Mouse (Mus musculus) gastrocnemius, adult 18-20 months (tissue): Measurements from ENCODE around the gene Nxf2. TPM values are rescaled to one million over a fixed set of nuclear protein-coding genes. Genes with fewer than 3 reads are reported as not detected.
"Not testable (repeated sequence)": the region's sequence is repeated elsewhere in the genome, so short reads cannot be mapped to it uniquely, and the experiment has no call there.

ENCODE experiments used
- DNase-seq: peaks from one replicate; pipeline ENCODE4 v3.0.0; 2021; ENCODE audit warnings: low spot score
- long read RNA-seq, 2 experiments: library from polyadenylated mRNA; stranded (forward); transcript quantifications; one replicate each; pipeline ENCODE4 v2.0.0; 2021
- total RNA-seq, 2 experiments: library from RNA; stranded (reverse); gene quantifications; 2 replicates each; pipeline ENCODE4 v1.2.3; 2021

The Nxf2 gene
- not detected for total RNA-seq
- long read RNA-seq, experiment 1, result 0 reads
- long read RNA-seq, experiment 2, result 0 reads

GRCm38 (mm10) chrX:134964546-134964945 is at the start of gene Nxf2:
Nxf2 (minus strand) TSS chrX:134964754.
- no peak for DNase-seq

- no peak for DNase-seq
Observed at GRCm38 (mm10) chrX:135011381-135011780, 46.8 kb upstream of the Nxf2 start.

- no peak for DNase-seq
Observed at GRCm38 (mm10) chrX:135009471-135009815, 44.9 kb upstream of the Nxf2 start.

GRCm38 (mm10) chrX:135008720-135009470 is 44.3 kb upstream of the Nxf2 start, which contains the start of gene Zmat1:
Zmat1 (minus strand) TSS chrX:135009209.
- peak; percentile 90 for DNase-seq

GRCm38 (mm10) chrX:135008021-135008420 is 43.5 kb upstream of the Nxf2 start:
- peak; percentile 1 for DNase-seq

- DNase-seq, result peak; percentile 26
Observed at GRCm38 (mm10) chrX:134963305-134964094, 1.1 kb downstream of the Nxf2 start.

- peak; percentile 2 for DNase-seq
Observed at GRCm38 (mm10) chrX:134930361-134930760, 34.2 kb downstream of the Nxf2 start.

GRCm38 (mm10) chrX:134929927-134930326 is 34.6 kb downstream of the Nxf2 start:
- DNase-seq, result no peak

GRCm38 (mm10) chrX:134925058-134925457 is 39.5 kb downstream of the Nxf2 start:
- peak; percentile 19 for DNase-seq

- no peak for DNase-seq
Observed at GRCm38 (mm10) chrX:134923675-134924424, 40.7 kb downstream of the Nxf2 start.

- DNase-seq, result no peak
Observed at GRCm38 (mm10) chrX:134919220-134919619, 45.3 kb downstream of the Nxf2 start.

GRCm38 (mm10) chrX:134915745-134916144 is 48.8 kb downstream of the Nxf2 start:
- no peak for DNase-seq

- DNase-seq, result not testable (repeated sequence)
Observed at GRCm38 (mm10) chrX:134915315-134915714, 49.2 kb downstream of the Nxf2 start.

GRCm38 (mm10) chrX:134914851-134915250 is 49.7 kb downstream of the Nxf2 start:
- no peak for DNase-seq

- DNase-seq, result peak; percentile 34
Observed at GRCm38 (mm10) chrX:134913234-134913936, 51.2 kb downstream of the Nxf2 start.

- DNase-seq, result no peak
Observed at GRCm38 (mm10) chrX:134912805-134913204, 51.7 kb downstream of the Nxf2 start.

- no peak for DNase-seq
Observed at GRCm38 (mm10) chrX:134910345-134910744, 54.2 kb downstream of the Nxf2 start.
